8 mouse cellular contexts compared by ENCODE assay signal in genomic region chr7:12966104-12966845, GRCm38 (mm10). TPM values are rescaled to one million over a fixed set of nuclear protein-coding genes. Genes with fewer than 3 reads are reported as not detected.
DNase-seq lines count a peak whose midpoint lies in the region; ATAC-seq and TF ChIP-seq lines count a peak whose summit lies in the region.

No protein-coding gene starts in this region.

- peak overlapping the region; percentile 93 for H3K9ac ChIP-seq in forebrain, postnatal 0 days
- H3K9ac ChIP-seq in hindbrain, postnatal 0 days (replicated peaks; ENCODE audit: low read length): peak overlapping the region; percentile 86
- peak overlapping the region; percentile 88 for H3K9ac ChIP-seq in limb, embryonic 14.5 days (ENCODE audit: low read depth, low read length, severe bottlenecking)
- H3K9ac ChIP-seq in midbrain, embryonic 14.5 days (replicated peaks; ENCODE audit: low read length): peak overlapping the region; percentile 95
- H3K9ac ChIP-seq in stomach, embryonic 16.5 days (ENCODE audit: low read length): peak overlapping the region; percentile 96

- no peaks in the 10 kb centered on the region for H3K9me3 ChIP-seq in forebrain, postnatal 0 days (ENCODE audit: low read length)
- no peaks in the 10 kb centered on the region for H3K9me3 ChIP-seq in hindbrain, postnatal 0 days (ENCODE audit: low read length)
- no peaks in the 10 kb centered on the region for H3K9me3 ChIP-seq in limb, embryonic 14.5 days (ENCODE audit: control insufficient read depth, low read length)
- H3K9me3 ChIP-seq in midbrain, embryonic 14.5 days (ENCODE audit: control insufficient read depth, low read length): no peaks in the 10 kb centered on the region
- H3K9me3 ChIP-seq in stomach, embryonic 16.5 days (replicated peaks; ENCODE audit: control insufficient read depth, low read length): no peaks in the 10 kb centered on the region

- WGBS in cerebellum, adult 2 months: under 1% methylated on average over 29 of the region's 29 CpGs
- whole genome bisulfite sequencing in forebrain, postnatal 0 days: under 1% methylated on average over 29 of the region's 29 CpGs
- under 1% methylated on average over 29 of the region's 29 CpGs for WGBS in hindbrain, postnatal 0 days
- under 1% methylated on average over 29 of the region's 29 CpGs for WGBS in limb, embryonic 14.5 days
- WGBS in midbrain, embryonic 14.5 days: under 1% methylated on average over 29 of the region's 29 CpGs
- under 1% methylated on average over 29 of the region's 29 CpGs for WGBS in stomach, embryonic 16.5 days

- intact Hi-C loops in left cerebral cortex, postnatal 25 days (cut with DNase I): loop anchor here (5.0 kb wide), 1 partner anchor 44 kb away; the partner anchor contains the start of gene Rps5

- no peaks in the 10 kb centered on the region for H3K27me3 ChIP-seq in cerebellum, adult 2 months (ENCODE audit: control insufficient read depth, insufficient read depth, low read length)
- H3K27me3 ChIP-seq in forebrain, postnatal 0 days (ENCODE audit: insufficient read depth, low read length): no peaks in the 10 kb centered on the region
- no peaks in the 10 kb centered on the region for H3K27me3 ChIP-seq in hindbrain, postnatal 0 days (ENCODE audit: insufficient read depth, low read length)
- no peaks in the 10 kb centered on the region for H3K27me3 ChIP-seq in limb, embryonic 14.5 days (ENCODE audit: control insufficient read depth, insufficient read depth, low read length)
- H3K27me3 ChIP-seq in midbrain, embryonic 14.5 days (ENCODE audit: control insufficient read depth, insufficient read depth, low read length): no peaks in the 10 kb centered on the region
- no peaks in the 10 kb centered on the region for H3K27me3 ChIP-seq in stomach, embryonic 16.5 days (ENCODE audit: control insufficient read depth, insufficient read depth, low read length)

- peak overlapping the region; percentile 95 for H3K27ac ChIP-seq in cerebellum, adult 2 months (ENCODE audit: insufficient read depth, low read length)
- H3K27ac ChIP-seq in forebrain, postnatal 0 days (ENCODE audit: low read depth, low read length): peak overlapping the region; percentile 86
- H3K27ac ChIP-seq in hindbrain, postnatal 0 days: peak overlapping the region; percentile 90
- H3K27ac ChIP-seq in limb, embryonic 14.5 days (replicated peaks; ENCODE audit: low read depth, low read length): peak overlapping the region; percentile 91
- H3K27ac ChIP-seq in midbrain, embryonic 14.5 days (replicated peaks; ENCODE audit: low read depth, low read length): peak overlapping the region; percentile 91
- H3K27ac ChIP-seq in stomach, embryonic 16.5 days (ENCODE audit: low read length): peak overlapping the region; percentile 89

- no peak for TF ChIP-seq CTCF in cerebellum, adult 2 months (IDR thresholded peaks at IDR 0.05; ENCODE audit: borderline replicate concordance, insufficient read depth, low read depth, low read length)
- TF ChIP-seq CTCF in forebrain, postnatal 0 days (IDR thresholded peaks at IDR 0.05; ENCODE audit: low read depth): no peak
- TF ChIP-seq CTCF in hindbrain, postnatal 0 days (IDR thresholded peaks at IDR 0.05; ENCODE audit: low read depth): no peak

- H3K36me3 ChIP-seq in forebrain, postnatal 0 days (ENCODE audit: insufficient read depth): peaks cover 24% of the 10 kb centered on the region
- peaks cover 21% of the 10 kb centered on the region for H3K36me3 ChIP-seq in hindbrain, postnatal 0 days (ENCODE audit: insufficient read depth, low read length)
- peaks cover 28% of the 10 kb centered on the region for H3K36me3 ChIP-seq in limb, embryonic 14.5 days (ENCODE audit: control insufficient read depth, insufficient read depth, low read length)
- peaks cover 28% of the 10 kb centered on the region for H3K36me3 ChIP-seq in midbrain, embryonic 14.5 days (ENCODE audit: control insufficient read depth, insufficient read depth, low read length)
- H3K36me3 ChIP-seq in stomach, embryonic 16.5 days (ENCODE audit: control insufficient read depth, insufficient read depth, low read length): peaks cover 18% of the 10 kb centered on the region; the same call in 1 of the 2 replicates

- ATAC-seq in forebrain, postnatal 0 days: peak; percentile 21
- ATAC-seq in hindbrain, postnatal 0 days: peak; percentile 60
- ATAC-seq in limb, embryonic 14.5 days (ENCODE audit: low FRiP score, low read depth): peak; percentile 28
- ATAC-seq in midbrain, embryonic 14.5 days (ENCODE audit: low FRiP score, low TSS enrichment): peak; percentile 52
- ATAC-seq in stomach, embryonic 16.5 days (ENCODE audit: insufficient read depth, low FRiP score): peak; percentile 68

- TF ChIP-seq POLR2A in cerebellum, adult 2 months (IDR thresholded peaks at IDR 0.05; ENCODE audit: borderline replicate concordance, insufficient read depth, low read length): no peak
- no peak for TF ChIP-seq POLR2A in limb, embryonic 14.5 days (IDR thresholded peaks at IDR 0.05; ENCODE audit: borderline replicate concordance, extremely low read depth, insufficient read depth, insufficient read length)

- peaks cover 5% of the 10 kb centered on the region; the same call in 1 of the 2 replicates for H3K4me1 ChIP-seq in cerebellum, adult 2 months (ENCODE audit: control insufficient read depth, insufficient read depth, low read length)
- H3K4me1 ChIP-seq in forebrain, postnatal 0 days (ENCODE audit: insufficient read depth): peaks cover 10% of the 10 kb centered on the region
- peaks cover 19% of the 10 kb centered on the region; the same call in 1 of the 2 replicates for H3K4me1 ChIP-seq in hindbrain, postnatal 0 days (ENCODE audit: insufficient read depth, low read length)
- peaks cover 10% of the 10 kb centered on the region for H3K4me1 ChIP-seq in limb, embryonic 14.5 days (ENCODE audit: control insufficient read depth, insufficient read depth, low read length)
- peaks cover 22% of the 10 kb centered on the region for H3K4me1 ChIP-seq in midbrain, embryonic 14.5 days (ENCODE audit: control insufficient read depth, insufficient read depth, low read length)
- peaks cover 13% of the 10 kb centered on the region for H3K4me1 ChIP-seq in stomach, embryonic 16.5 days (ENCODE audit: control insufficient read depth, insufficient read depth, low read length)

- DNase-seq in left cerebral cortex, adult 18-20 months (ENCODE audit: low spot score in 2 of 2): peak; percentile 48 to 61
- no peak for DNase-seq in left cerebral cortex, postnatal 25 days (ENCODE audit: low spot score in 2 of 2)
- peak; percentile 90 to 92 for DNase-seq in cerebellum, adult 2 months
- no peak for DNase-seq in forebrain, postnatal 0 days
- peak; percentile 47 for DNase-seq in hindbrain, postnatal 0 days (ENCODE audit: low spot score)
- DNase-seq in limb, embryonic 14.5 days (ENCODE audit: low spot score): peak; percentile 18
- DNase-seq in midbrain, embryonic 14.5 days: peak; percentile 65

- peak overlapping the region; percentile 94 for H3K4me3 ChIP-seq in cerebellum, adult 2 months (replicated peaks; ENCODE audit: insufficient read depth, low read depth, low read length)
- peak overlapping the region; percentile 92 for H3K4me3 ChIP-seq in forebrain, postnatal 0 days (ENCODE audit: low read depth, low read length)
- H3K4me3 ChIP-seq in hindbrain, postnatal 0 days (ENCODE audit: low read length): peak overlapping the region; percentile 84
- peak overlapping the region; percentile 87 for H3K4me3 ChIP-seq in limb, embryonic 14.5 days (replicated peaks; ENCODE audit: low read length)
- H3K4me3 ChIP-seq in midbrain, embryonic 14.5 days (replicated peaks; ENCODE audit: low read depth, low read length): peak overlapping the region; percentile 89
- peak overlapping the region; percentile 78 for H3K4me3 ChIP-seq in stomach, embryonic 16.5 days (replicated peaks; ENCODE audit: low read length)

- peak overlapping the region; percentile 95 for H3K4me2 ChIP-seq in forebrain, postnatal 0 days (ENCODE audit: low read depth)
- H3K4me2 ChIP-seq in hindbrain, postnatal 0 days (ENCODE audit: low read depth, low read length): peak overlapping the region; percentile 98
- H3K4me2 ChIP-seq in limb, embryonic 14.5 days (replicated peaks; ENCODE audit: low read depth, low read length, severe bottlenecking): peak overlapping the region; percentile 82
- peak overlapping the region; percentile 93 for H3K4me2 ChIP-seq in midbrain, embryonic 14.5 days (ENCODE audit: low read length)
- peak overlapping the region; percentile 92 for H3K4me2 ChIP-seq in stomach, embryonic 16.5 days (ENCODE audit: low read depth, low read length)

RNA-seq across cellular contexts. Expression of gene Zfp324, which starts 0.6 kb away (rescaled TPM):
- total RNA-seq in left cerebral cortex, adult 18-20 months (2021): 1 to 10 TPM; 9.4 to 9.6 TPM
- 10 to 100 TPM; 10.3 to 11.9 TPM for total RNA-seq in left cerebral cortex, postnatal 25 days (2021)
- 5.8 and 6.2 TPM in 2 replicates for polyA plus RNA-seq in cerebellum, adult 2 months (2012; rRNA removed)
- 32.9 and 47.7 TPM in 2 replicates for total RNA-seq in forebrain, postnatal 0 days (2014; rRNA removed)
- 6.8 and 8.8 TPM in 2 replicates for polyA plus RNA-seq in forebrain, postnatal 0 days (2015; fragmentation: Nextera tagmentation; extraction: Ambion mirVana)
- total RNA-seq in hindbrain, postnatal 0 days (2014; rRNA removed): 25.5 and 30.1 TPM in 2 replicates
- 6.8 and 7.1 TPM in 2 replicates for polyA plus RNA-seq in hindbrain, postnatal 0 days (2015; fragmentation: Nextera tagmentation; extraction: Ambion mirVana)
- polyA plus RNA-seq in limb, embryonic 14.5 days (2012; rRNA removed): 9.8 and 12.0 TPM in 2 replicates
- 9.5 and 11.4 TPM in 2 replicates for polyA plus RNA-seq in limb, embryonic 14.5 days (2014; fragmentation: Nextera tagmentation; extraction: Ambion mirVana)
- polyA plus RNA-seq in midbrain, embryonic 14.5 days (2014; fragmentation: Nextera tagmentation; extraction: Ambion mirVana): 12.0 and 14.4 TPM in 2 replicates
- 8.3 and 8.8 TPM in 2 replicates for polyA plus RNA-seq in stomach, embryonic 16.5 days (2015; fragmentation: Nextera tagmentation; extraction: Ambion mirVana)

RNA-seq across cellular contexts. Expression of gene Zfp446, which starts 11.4 kb away (rescaled TPM):
- total RNA-seq in left cerebral cortex, adult 18-20 months (2021): 1 to 10 TPM; 7.9 to 8.1 TPM
- 1 to 10 TPM; 7.6 to 9.0 TPM for total RNA-seq in left cerebral cortex, postnatal 25 days (2021)
- polyA plus RNA-seq in cerebellum, adult 2 months (2012; rRNA removed): 13.8 and 16.0 TPM in 2 replicates
- total RNA-seq in forebrain, postnatal 0 days (2014; rRNA removed): 7.5 and 13.0 TPM in 2 replicates
- 6.0 and 8.2 TPM in 2 replicates for polyA plus RNA-seq in forebrain, postnatal 0 days (2015; fragmentation: Nextera tagmentation; extraction: Ambion mirVana)
- total RNA-seq in hindbrain, postnatal 0 days (2014; rRNA removed): 8.9 and 10.9 TPM in 2 replicates
- 7.6 and 7.9 TPM in 2 replicates for polyA plus RNA-seq in hindbrain, postnatal 0 days (2015; fragmentation: Nextera tagmentation; extraction: Ambion mirVana)
- 10.1 and 12.5 TPM in 2 replicates for polyA plus RNA-seq in limb, embryonic 14.5 days (2012; rRNA removed)
- 3.5 and 5.4 TPM in 2 replicates for polyA plus RNA-seq in limb, embryonic 14.5 days (2014; fragmentation: Nextera tagmentation; extraction: Ambion mirVana)
- 8.7 and 8.9 TPM in 2 replicates for polyA plus RNA-seq in midbrain, embryonic 14.5 days (2014; fragmentation: Nextera tagmentation; extraction: Ambion mirVana)
- 7.2 and 8.9 TPM in 2 replicates for polyA plus RNA-seq in stomach, embryonic 16.5 days (2015; fragmentation: Nextera tagmentation; extraction: Ambion mirVana)

RNA-seq across cellular contexts. Expression of gene Slc27a5, which starts 31.7 kb away (rescaled TPM):
- total RNA-seq in left cerebral cortex, adult 18-20 months (2021): under 1 TPM in 1 of 2 experiments, not detected in 1; 0.28 TPM
- not detected for total RNA-seq in left cerebral cortex, postnatal 25 days (2021)
- 1.7 and 2.1 TPM in 2 replicates for polyA plus RNA-seq in cerebellum, adult 2 months (2012; rRNA removed)
- total RNA-seq in forebrain, postnatal 0 days (2014; rRNA removed): 0.23 and 0.43 TPM in 2 replicates
- polyA plus RNA-seq in forebrain, postnatal 0 days (2015; fragmentation: Nextera tagmentation; extraction: Ambion mirVana): 0.08 and 0.18 TPM in 2 replicates
- 1.1 and 1.7 TPM in 2 replicates for total RNA-seq in hindbrain, postnatal 0 days (2014; rRNA removed)
- 0.29 and 0.30 TPM in 2 replicates for polyA plus RNA-seq in hindbrain, postnatal 0 days (2015; fragmentation: Nextera tagmentation; extraction: Ambion mirVana)
- 0.23 and 0.26 TPM in 2 replicates for polyA plus RNA-seq in limb, embryonic 14.5 days (2012; rRNA removed)
- polyA plus RNA-seq in limb, embryonic 14.5 days (2014; fragmentation: Nextera tagmentation; extraction: Ambion mirVana): not detected in 2 replicates
- 0.24 and 0.31 TPM in 2 replicates for polyA plus RNA-seq in midbrain, embryonic 14.5 days (2014; fragmentation: Nextera tagmentation; extraction: Ambion mirVana)
- 0.95 and 1.4 TPM in 2 replicates for polyA plus RNA-seq in stomach, embryonic 16.5 days (2015; fragmentation: Nextera tagmentation; extraction: Ambion mirVana)

RNA-seq across cellular contexts. Expression of gene Trim28, which starts 32.6 kb away (rescaled TPM):
- 100 to 1,000 TPM; 206 to 207 TPM for total RNA-seq in left cerebral cortex, adult 18-20 months (2021)
- 100 to 1,000 TPM; 210 to 221 TPM for total RNA-seq in left cerebral cortex, postnatal 25 days (2021)
- 250 and 266 TPM in 2 replicates for polyA plus RNA-seq in cerebellum, adult 2 months (2012; rRNA removed)
- 430 and 485 TPM in 2 replicates for total RNA-seq in forebrain, postnatal 0 days (2014; rRNA removed)
- 209 and 211 TPM in 2 replicates for polyA plus RNA-seq in forebrain, postnatal 0 days (2015; fragmentation: Nextera tagmentation; extraction: Ambion mirVana)
- 483 and 563 TPM in 2 replicates for total RNA-seq in hindbrain, postnatal 0 days (2014; rRNA removed)
- 176 and 184 TPM in 2 replicates for polyA plus RNA-seq in hindbrain, postnatal 0 days (2015; fragmentation: Nextera tagmentation; extraction: Ambion mirVana)
- 610 and 816 TPM in 2 replicates for polyA plus RNA-seq in limb, embryonic 14.5 days (2012; rRNA removed)
- 408 and 456 TPM in 2 replicates for polyA plus RNA-seq in limb, embryonic 14.5 days (2014; fragmentation: Nextera tagmentation; extraction: Ambion mirVana)
- polyA plus RNA-seq in midbrain, embryonic 14.5 days (2014; fragmentation: Nextera tagmentation; extraction: Ambion mirVana): 293 and 309 TPM in 2 replicates
- 122 and 130 TPM in 2 replicates for polyA plus RNA-seq in stomach, embryonic 16.5 days (2015; fragmentation: Nextera tagmentation; extraction: Ambion mirVana)

RNA-seq across cellular contexts. Expression of gene Rnf225, which starts 39.1 kb away (rescaled TPM):
- under 1 TPM; 0.59 to 0.60 TPM for total RNA-seq in left cerebral cortex, adult 18-20 months (2021)
- under 1 TPM; 0.78 to 0.94 TPM for total RNA-seq in left cerebral cortex, postnatal 25 days (2021)
- polyA plus RNA-seq in cerebellum, adult 2 months (2012; rRNA removed): 2.6 and 3.5 TPM in 2 replicates
- 1.7 and 1.8 TPM in 2 replicates for total RNA-seq in forebrain, postnatal 0 days (2014; rRNA removed)
- polyA plus RNA-seq in forebrain, postnatal 0 days (2015; fragmentation: Nextera tagmentation; extraction: Ambion mirVana): 0.36 and 0.75 TPM in 2 replicates
- 2.5 and 3.0 TPM in 2 replicates for total RNA-seq in hindbrain, postnatal 0 days (2014; rRNA removed)
- polyA plus RNA-seq in hindbrain, postnatal 0 days (2015; fragmentation: Nextera tagmentation; extraction: Ambion mirVana): 1.1 TPM in 2 replicates
- polyA plus RNA-seq in limb, embryonic 14.5 days (2012; rRNA removed): 1.8 and 2.3 TPM in 2 replicates
- 0.83 and 0.86 TPM in 2 replicates for polyA plus RNA-seq in limb, embryonic 14.5 days (2014; fragmentation: Nextera tagmentation; extraction: Ambion mirVana)
- 0.64 and 0.66 TPM in 2 replicates for polyA plus RNA-seq in midbrain, embryonic 14.5 days (2014; fragmentation: Nextera tagmentation; extraction: Ambion mirVana)
- 2.3 and 3.2 TPM in 2 replicates for polyA plus RNA-seq in stomach, embryonic 16.5 days (2015; fragmentation: Nextera tagmentation; extraction: Ambion mirVana)

Comparison
In these comparisons a context has a peak if more than half of its experiments do, and no peak if none do; other contexts are left out.
1. DNase-seq: peak in left cerebral cortex, adult 18-20 months (2 of 2), cerebellum, adult 2 months (2 of 2), hindbrain, postnatal 0 days (single experiment), limb, embryonic 14.5 days (single experiment) and midbrain, embryonic 14.5 days (single experiment); none in left cerebral cortex, postnatal 25 days (0 of 2) and forebrain, postnatal 0 days (single experiment).
2. Peak in every context shown above with its lines, with median percentiles within 50 percentile points of each other: H3K27ac ChIP-seq, H3K4me3 ChIP-seq, ATAC-seq, H3K4me2 ChIP-seq and H3K9ac ChIP-seq.